Mouse (Mus musculus): Measurements from ENCODE around the gene Gm21719. TPM values are rescaled to one million over a fixed set of nuclear protein-coding genes. Genes with fewer than 3 reads are reported as not detected.

The Gm21719 gene
- polyA plus RNA-seq (2014; fragmentation: Illumina TruSeq; extraction: RNeasy Lipid Tissue Mini Kit (QIAGEN cat#74804); ENCODE audit: low replicate concordance) = not detected

DNA sequence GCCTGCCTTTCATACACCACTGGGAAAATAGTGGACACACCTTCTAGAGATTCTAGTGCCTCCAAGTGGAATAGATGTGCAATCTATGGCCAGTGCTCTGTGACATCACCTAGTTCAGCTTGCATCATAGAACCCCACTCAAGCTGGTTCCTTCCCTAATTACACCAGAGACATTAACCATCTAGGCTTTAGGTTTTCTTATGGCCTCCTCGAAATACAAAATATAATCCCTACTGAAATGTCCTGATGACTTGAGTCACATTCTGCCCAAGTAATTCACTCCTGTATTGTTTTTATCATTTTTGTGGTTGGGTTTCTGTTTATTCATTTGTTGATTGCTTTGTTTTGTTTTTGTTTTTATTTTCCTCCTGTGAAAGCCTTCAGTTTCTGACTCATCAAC is at the start of gene Gm21719:
Gm21719 (minus strand) TSS at position 101 of the 400 bp plus-strand sequence.

Other genes starting within 250 kb of the Gm21719 start
- not detected for gene Gm28919, start 99.3 kb downstream of the Gm21719 start, polyA plus RNA-seq (2014; fragmentation: Illumina TruSeq; extraction: RNeasy Lipid Tissue Mini Kit (QIAGEN cat#74804); ENCODE audit: low replicate concordance)
- not detected for gene Gm20830, start 235.4 kb upstream of the Gm21719 start, polyA plus RNA-seq (2014; fragmentation: Illumina TruSeq; extraction: RNeasy Lipid Tissue Mini Kit (QIAGEN cat#74804); ENCODE audit: low replicate concordance)

Measured in small intestine, adult 10 weeks (tissue).